Comparison of ENCODE assay signal across 8 mouse cellular contexts in genomic region chr4:155851368-155851767, GRCm38 (mm10). TPM values are rescaled to one million over a fixed set of nuclear protein-coding genes. Genes with fewer than 3 reads are reported as not detected.
"Had no signal": no experiment of that assay in that cellular context is flagged by ENCODE, and none has a peak within 500 bp of the region (broad histone marks: within the 10 kb centered on the region; RNA-seq: fewer than 3 reads in every experiment).

No protein-coding gene starts in this region.

- H3K9ac ChIP-seq: limb, embryonic 15.5 days; liver, embryonic 12.5 days; neural tube, embryonic 12.5 days had no signal

- H3K9me3 ChIP-seq: limb, embryonic 15.5 days; liver, embryonic 12.5 days; midbrain, embryonic 13.5 days; neural tube, embryonic 12.5 days had no signal

- ATAC-seq: liver, embryonic 12.5 days; midbrain, embryonic 13.5 days had no signal

- H3K27me3 ChIP-seq: limb, embryonic 15.5 days; liver, embryonic 12.5 days; midbrain, embryonic 13.5 days; neural tube, embryonic 12.5 days had no signal

- H3K4me3 ChIP-seq: limb, embryonic 15.5 days; liver, embryonic 12.5 days; midbrain, embryonic 13.5 days; neural tube, embryonic 12.5 days had no signal

- H3K4me2 ChIP-seq: limb, embryonic 15.5 days; liver, embryonic 12.5 days; midbrain, embryonic 13.5 days; neural tube, embryonic 12.5 days had no signal

- DNase-seq: layer of hippocampus, adult 9-11 months; layer of hippocampus, postnatal 36 days had no signal

- H3K27ac ChIP-seq: kidney, postnatal 0 days; limb, embryonic 15.5 days; liver, embryonic 12.5 days; midbrain, embryonic 13.5 days; neural tube, embryonic 12.5 days had no signal

RNA-seq across cellular contexts. Expression of gene Mxra8, which starts 11.9 kb away (rescaled TPM):
- total RNA-seq: megakaryocyte-erythroid progenitor cell, adult 5-6 weeks had no signal
